Mouse (Mus musculus) spleen, postnatal 4 days (tissue): Measurements from ENCODE around the gene Gramd2.

ENCODE experiments used
- DNase-seq, 2 experiments: peaks; one replicate each; pipeline ENCODE4 v3.0.0; 2022; ENCODE audit warnings: low spot score in 2 of 2

Gene Gramd2

GRCm38 (mm10) chr9:59679678-59680533, at the start of gene Gramd2:
Gramd2 (plus strand) TSS chr9:59680144.
- peak; percentile 52 to 78 for DNase-seq

- DNase-seq = no peak
Observed at GRCm38 (mm10) chr9:59638372-59638771, 41.6 kb upstream of the Gramd2 start.

- DNase-seq = no peak
Observed at GRCm38 (mm10) chr9:59639936-59640335, 40.0 kb upstream of the Gramd2 start.

- no peak for DNase-seq
Observed at GRCm38 (mm10) chr9:59641320-59641719, 38.6 kb upstream of the Gramd2 start.

- DNase-seq = no peak
Observed at GRCm38 (mm10) chr9:59649911-59650310, 30.0 kb upstream of the Gramd2 start.

GRCm38 (mm10) chr9:59653371-59653770, 26.6 kb upstream of the Gramd2 start:
- no peak for DNase-seq

GRCm38 (mm10) chr9:59654450-59654983, 25.4 kb upstream of the Gramd2 start:
- no peak for DNase-seq

GRCm38 (mm10) chr9:59655958-59656634, 23.8 kb upstream of the Gramd2 start, which contains the start of gene Pkm:
Pkm (plus strand) TSS chr9:59656368.
- DNase-seq = peak; percentile 88 to 92

GRCm38 (mm10) chr9:59656635-59657617, 23.0 kb upstream of the Gramd2 start:
- peak; percentile 59 to 84 for DNase-seq

GRCm38 (mm10) chr9:59658146-59658545, 21.8 kb upstream of the Gramd2 start:
- DNase-seq = no peak

GRCm38 (mm10) chr9:59659036-59660026, 20.6 kb upstream of the Gramd2 start:
- peak; percentile 77 to 88 for DNase-seq

GRCm38 (mm10) chr9:59660421-59660820, 19.5 kb upstream of the Gramd2 start:
- DNase-seq = no peak

GRCm38 (mm10) chr9:59661298-59661975, 18.5 kb upstream of the Gramd2 start:
- no peak for DNase-seq

GRCm38 (mm10) chr9:59663226-59663625, 16.7 kb upstream of the Gramd2 start:
- no peak for DNase-seq

GRCm38 (mm10) chr9:59663957-59664356, 16.0 kb upstream of the Gramd2 start:
- no peak for DNase-seq

- DNase-seq = no peak
Observed at GRCm38 (mm10) chr9:59664664-59665256, 15.2 kb upstream of the Gramd2 start.

- no peak for DNase-seq
Observed at GRCm38 (mm10) chr9:59666016-59666415, 13.9 kb upstream of the Gramd2 start.

GRCm38 (mm10) chr9:59666813-59667212, 13.1 kb upstream of the Gramd2 start:
- no peak for DNase-seq

GRCm38 (mm10) chr9:59667250-59667649, 12.7 kb upstream of the Gramd2 start:
- DNase-seq = no peak
